Mouse (Mus musculus): ENCODE measurements at regions not wholly inside any gene's neighbourhood (a gene's known extent, or its start where the extent isn't known, plus 50 kb on each side); places are given as distances from the start of the nearest gene placed in this dataset.

DNA sequence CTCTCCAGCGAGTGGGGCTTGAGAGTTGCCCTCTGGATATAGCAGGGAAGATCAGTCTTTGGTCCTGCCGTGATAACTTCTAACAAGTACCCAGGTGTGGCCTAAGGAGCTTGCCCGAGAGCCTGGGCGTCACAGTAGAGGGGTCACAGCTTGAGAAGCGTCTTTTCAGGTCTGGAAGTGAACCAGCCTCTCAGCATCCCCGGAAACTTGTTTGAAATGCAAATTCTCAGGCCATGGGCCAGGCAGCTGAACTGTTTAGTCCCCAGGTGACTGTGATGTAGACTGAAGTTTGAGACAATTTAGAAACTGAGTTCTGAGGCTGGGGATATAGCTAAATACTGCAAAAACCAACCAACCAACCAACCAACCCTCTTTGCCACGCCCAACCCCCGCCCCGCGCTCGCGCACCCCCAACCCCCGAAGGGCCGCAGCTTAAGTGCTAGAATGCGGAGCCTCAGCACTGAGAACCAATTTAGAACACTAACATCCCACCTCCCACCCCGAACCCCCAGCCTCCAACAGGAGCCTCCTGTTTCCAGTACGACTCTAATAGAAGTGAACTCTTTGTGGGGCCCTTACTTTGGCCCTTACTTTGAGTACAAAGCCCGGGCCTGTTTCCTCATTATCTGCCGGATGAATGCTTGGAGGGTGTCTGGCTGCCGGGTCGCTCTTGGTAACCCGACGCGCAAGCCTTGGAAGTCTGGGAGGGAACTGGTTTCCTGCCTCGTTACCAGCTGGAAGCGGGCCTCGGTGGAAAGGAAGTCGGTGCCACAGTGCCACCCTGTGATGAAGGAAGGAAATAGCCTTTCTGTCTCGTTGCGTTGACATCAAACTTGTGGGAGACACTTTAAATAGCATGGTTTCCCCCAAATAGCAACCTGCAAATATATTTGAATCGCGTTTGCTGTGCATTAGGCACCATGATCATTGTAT is 68.1 kb upstream of the Slc1a4 start:
- TF ChIP-seq POLR2A (IDR thresholded peaks at IDR 0.05; ENCODE audit: control insufficient read depth, extremely low read depth, insufficient read depth, low read length, poor library complexity), result no peak
- peak; percentile 52; the same call in 1 of the 2 replicates for TF ChIP-seq CTCF (IDR thresholded peaks at IDR 0.05; ENCODE audit: borderline replicate concordance, control insufficient read depth, extremely low read depth, insufficient read depth, low read length, poor library complexity)
